Comparison of ENCODE assay signal across 14 mouse cellular contexts in the genomic region with DNA sequence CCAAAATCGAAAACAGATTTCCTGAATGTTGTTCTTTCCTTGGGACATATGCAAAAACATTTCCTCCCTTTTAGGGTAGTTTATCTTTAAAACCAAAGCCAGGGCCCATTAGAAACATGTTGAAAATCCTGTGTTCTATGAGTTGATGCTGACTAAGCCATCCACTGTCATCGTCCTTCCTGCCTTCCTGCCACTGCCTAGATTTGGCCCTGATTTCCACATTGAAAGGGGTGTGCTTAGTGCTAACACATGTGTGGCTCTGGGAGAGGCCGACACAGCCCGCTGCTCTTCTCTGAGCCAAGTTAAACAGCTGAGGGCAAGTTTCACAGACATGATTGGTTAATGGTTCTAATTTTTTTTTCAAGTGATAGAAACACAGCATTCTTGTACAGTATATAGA.
DNase-seq lines count a peak whose midpoint lies in the region; ATAC-seq and TF ChIP-seq lines count a peak whose summit lies in the region.
"Had no signal": no experiment of that assay in that cellular context is flagged by ENCODE, and none has a peak within 500 bp of the region (broad histone marks: within the 10 kb centered on the region; RNA-seq: fewer than 3 reads in every experiment).

No protein-coding gene starts in this region.

- no peak overlapping the region for H3K27ac ChIP-seq in gastrocnemius, adult 2 months
- H3K27ac ChIP-seq in liver, adult 2 months (replicated peaks; ENCODE audit: insufficient read depth, low read depth, low read length): no peak overlapping the region
- H3K27ac ChIP-seq in embryonic facial prominence, embryonic 13.5 days: peak overlapping the region; percentile 88; the same call in 1 of the 2 replicates
- H3K27ac ChIP-seq: hindbrain, embryonic 13.5 days had no signal

- H3K9me3 ChIP-seq in embryonic facial prominence, embryonic 13.5 days: no peaks in the 10 kb centered on the region
- H3K9me3 ChIP-seq: hindbrain, embryonic 13.5 days had no signal

- H3K27me3 ChIP-seq in liver, adult 2 months (ENCODE audit: control insufficient read depth, insufficient read depth, low read length): no peaks in the 10 kb centered on the region
- no peaks in the 10 kb centered on the region for H3K27me3 ChIP-seq in embryonic facial prominence, embryonic 13.5 days
- H3K27me3 ChIP-seq: hindbrain, embryonic 13.5 days had no signal

- no peak for TF ChIP-seq POLR2A in liver, adult 2 months (IDR thresholded peaks at IDR 0.05; ENCODE audit: extremely low read depth, insufficient read depth, low read length)

- no peak overlapping the region for H3K9ac ChIP-seq in liver, adult 2 months (ENCODE audit: low read depth, low read length)
- no peak overlapping the region for H3K9ac ChIP-seq in embryonic facial prominence, embryonic 13.5 days
- H3K9ac ChIP-seq: hindbrain, embryonic 13.5 days had no signal

- no peaks in the 10 kb centered on the region for H3K36me3 ChIP-seq in liver, adult 2 months (ENCODE audit: control insufficient read depth, insufficient read depth, low read length)
- H3K36me3 ChIP-seq in embryonic facial prominence, embryonic 13.5 days: peaks cover 33% of the 10 kb centered on the region

- H3K4me3 ChIP-seq in gastrocnemius, adult 2 months: no peak overlapping the region
- no peak overlapping the region for H3K4me3 ChIP-seq in liver, adult 2 months (ENCODE audit: insufficient read depth, low read depth, low read length)
- no peak overlapping the region for H3K4me3 ChIP-seq in embryonic facial prominence, embryonic 13.5 days
- H3K4me3 ChIP-seq: hindbrain, embryonic 13.5 days had no signal

- no peak for TF ChIP-seq CTCF in gastrocnemius, adult 2 months (IDR thresholded peaks at IDR 0.05)
- TF ChIP-seq CTCF in liver, adult 2 months (IDR thresholded peaks at IDR 0.05; ENCODE audit: low read depth, low read length): no peak

- ATAC-seq in embryonic facial prominence, embryonic 13.5 days (ENCODE audit: insufficient number of reproducible peaks, insufficient read depth, low FRiP score, low TSS enrichment, low read depth): no peak

- peaks cover 6% of the 10 kb centered on the region for H3K4me1 ChIP-seq in liver, adult 2 months (ENCODE audit: control insufficient read depth, insufficient read depth, low read length)
- peaks cover 32% of the 10 kb centered on the region for H3K4me1 ChIP-seq in embryonic facial prominence, embryonic 13.5 days

- DNase-seq in gastrocnemius, adult 2 months: peak; percentile 48
- no peak for DNase-seq in gastrocnemius, postnatal 4 days (ENCODE audit: low spot score in 2 of 2)
- peak; percentile 75 for DNase-seq in liver, adult 2 months (ENCODE audit: extremely low read depth, low read depth, low spot score)
- no peak for DNase-seq in liver
- DNase-seq in kidney, postnatal 10 days: peak; percentile 21
- no peak for DNase-seq in cerebellum, postnatal 36 days
- DNase-seq in right cerebral cortex, postnatal 14 days: no peak
- DNase-seq: layer of hippocampus, postnatal 36 days; lung, postnatal 36 days; midbrain, embryonic 14.5 days; right cerebral cortex, adult 18-20 months; thymus, postnatal 25 days had no signal

- H3K79me2 ChIP-seq in liver, adult 2 months (ENCODE audit: control insufficient read depth, insufficient read depth, low read length): no peaks in the 10 kb centered on the region

- intact Hi-C loops in gastrocnemius, adult 2 months (cut with DNase I): no loop called here

- 18% methylated on average over 4 of the region's 4 CpGs for WGBS in liver, adult 2 months
- WGBS in embryonic facial prominence, embryonic 13.5 days: 21% methylated on average over 4 of the region's 4 CpGs

- no peak overlapping the region for H3K4me2 ChIP-seq in embryonic facial prominence, embryonic 13.5 days
- H3K4me2 ChIP-seq: hindbrain, embryonic 13.5 days had no signal

Comparison
In these comparisons a context has a peak if more than half of its experiments do, and no peak if none do; other contexts are left out.
1. DNase-seq: peak in gastrocnemius, adult 2 months (single experiment), liver, adult 2 months (single experiment) and kidney, postnatal 10 days (single experiment); none in gastrocnemius, postnatal 4 days (0 of 2), liver (single experiment), cerebellum, postnatal 36 days (0 of 2) and right cerebral cortex, postnatal 14 days (single experiment).